Mouse (Mus musculus): ENCODE results near the gene Btbd19.

DNA sequence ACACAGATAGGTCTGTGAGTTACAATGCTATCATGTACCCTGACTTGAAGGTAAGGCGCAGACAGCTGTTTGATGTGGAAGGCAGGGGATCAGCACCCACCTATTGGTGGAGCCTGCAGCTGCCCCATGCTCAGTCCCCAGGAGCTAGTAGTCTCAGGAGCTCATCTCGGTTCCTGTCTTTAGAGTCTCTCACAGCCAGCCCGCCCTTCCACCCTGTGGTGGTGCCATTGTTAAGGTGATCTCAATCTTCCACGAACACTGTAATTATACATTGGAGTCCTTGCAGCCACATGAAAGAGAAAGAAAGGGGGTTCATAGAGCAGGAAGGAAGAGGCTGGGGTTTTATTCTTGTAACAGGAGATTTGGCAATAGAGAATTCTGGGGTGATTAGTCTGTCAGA is 25.5 kb downstream of the Btbd19 start:
- no peak for TF ChIP-seq CTCF (IDR thresholded peaks at IDR 0.05; ENCODE audit: low read depth, low read length)
- TF ChIP-seq POLR2A (IDR thresholded peaks at IDR 0.05; ENCODE audit: borderline replicate concordance, low read depth, low read length), result no peak

Measured in bone marrow macrophage, adult 2 months (primary cell).